Comparison of ENCODE assay signal across 10 mouse cellular contexts in genomic region chr10:45103184-45103583, GRCm38 (mm10). TPM values are rescaled to one million over a fixed set of nuclear protein-coding genes. Genes with fewer than 3 reads are reported as not detected.
A peak's percentile ranks its signal among the peaks of the same experiment; 100 is the strongest.
DNase-seq lines count a peak whose midpoint lies in the region; ATAC-seq lines count a peak whose summit lies in the region.
"Had no signal": no experiment of that assay in that cellular context is flagged by ENCODE, and none has a peak within 500 bp of the region (broad histone marks: within the 10 kb centered on the region; RNA-seq: fewer than 3 reads in every experiment).

No protein-coding gene starts in this region.

- H3K4me2 ChIP-seq in heart, embryonic 16.5 days (ENCODE audit: low read depth, low read length): no peak overlapping the region
- no peak overlapping the region for H3K4me2 ChIP-seq in hindbrain, embryonic 14.5 days (replicated peaks)
- no peak overlapping the region for H3K4me2 ChIP-seq in neural tube, embryonic 12.5 days (replicated peaks)

- peaks cover 11% of the 10 kb centered on the region for H3K4me1 ChIP-seq in heart, embryonic 16.5 days (ENCODE audit: control insufficient read depth, insufficient read depth, low read length)
- peaks cover 11% of the 10 kb centered on the region; the same call in 1 of the 2 replicates for H3K4me1 ChIP-seq in hindbrain, embryonic 14.5 days (replicated peaks; ENCODE audit: control insufficient read depth, insufficient read depth, low read length)
- H3K4me1 ChIP-seq in neural tube, embryonic 12.5 days: peaks cover 9% of the 10 kb centered on the region; the same call in 1 of the 2 replicates

- H3K36me3 ChIP-seq in heart, embryonic 16.5 days (ENCODE audit: control insufficient read depth, insufficient read depth): peaks cover 14% of the 10 kb centered on the region
- H3K36me3 ChIP-seq in hindbrain, embryonic 14.5 days (replicated peaks; ENCODE audit: control insufficient read depth, insufficient read depth): peaks cover 17% of the 10 kb centered on the region
- H3K36me3 ChIP-seq in neural tube, embryonic 12.5 days: peaks cover 40% of the 10 kb centered on the region

- DNase-seq in heart, adult 18-20 months: no peak
- DNase-seq in adrenal gland, postnatal 25 days: peak; percentile 24
- DNase-seq in hindbrain, embryonic 14.5 days (ENCODE audit: low spot score): peak; percentile 69
- DNase-seq in cerebellum, adult 8-10 months: no peak
- no peak for DNase-seq in cerebellum, postnatal 4 days (ENCODE audit: low spot score in 2 of 2)
- DNase-seq in frontal cortex, postnatal 25 days (ENCODE audit: low spot score in 2 of 2): no peak
- DNase-seq: cerebellum, postnatal 14 days; lung, adult 2 months had no signal

- H3K4me3 ChIP-seq in heart, embryonic 16.5 days (ENCODE audit: low read length): no peak overlapping the region
- H3K4me3 ChIP-seq in hindbrain, embryonic 14.5 days (replicated peaks; ENCODE audit: low read length): no peak overlapping the region
- no peak overlapping the region for H3K4me3 ChIP-seq in neural tube, embryonic 12.5 days

- 54% methylated on average over 11 of the region's 11 CpGs for WGBS in heart, embryonic 16.5 days
- 14% methylated on average over 11 of the region's 11 CpGs for WGBS in hindbrain, embryonic 14.5 days
- 15% methylated on average over 11 of the region's 11 CpGs for WGBS in neural tube, embryonic 12.5 days

- H3K9ac ChIP-seq in heart, embryonic 16.5 days (ENCODE audit: low read length): no peak overlapping the region
- H3K9ac ChIP-seq in hindbrain, embryonic 14.5 days: no peak overlapping the region
- no peak overlapping the region for H3K9ac ChIP-seq in neural tube, embryonic 12.5 days

- H3K9me3 ChIP-seq in heart, embryonic 16.5 days (replicated peaks; ENCODE audit: control insufficient read depth, low read length): peaks cover 3% of the 10 kb centered on the region
- no peaks in the 10 kb centered on the region for H3K9me3 ChIP-seq in hindbrain, embryonic 14.5 days (ENCODE audit: control insufficient read depth, low read length)
- H3K9me3 ChIP-seq in neural tube, embryonic 12.5 days: no peaks in the 10 kb centered on the region

- peak overlapping the region; percentile 89; the same call in 1 of the 2 replicates for H3K27ac ChIP-seq in heart, embryonic 16.5 days (ENCODE audit: low read length)
- peak overlapping the region; percentile 72 for H3K27ac ChIP-seq in hindbrain, embryonic 14.5 days
- no peak overlapping the region for H3K27ac ChIP-seq in neural tube, embryonic 12.5 days

- H3K27me3 ChIP-seq in heart, embryonic 16.5 days (ENCODE audit: control insufficient read depth, insufficient read depth, low read length): no peaks in the 10 kb centered on the region
- no peaks in the 10 kb centered on the region for H3K27me3 ChIP-seq in hindbrain, embryonic 14.5 days (ENCODE audit: control insufficient read depth, insufficient read depth, low read length)
- H3K27me3 ChIP-seq in neural tube, embryonic 12.5 days (replicated peaks): no peaks in the 10 kb centered on the region

- no peak for ATAC-seq in heart, embryonic 16.5 days (replicated peaks; ENCODE audit: extremely low read depth, insufficient read depth, low FRiP score)
- peak; percentile 74 for ATAC-seq in hindbrain, embryonic 14.5 days (ENCODE audit: low FRiP score)
- ATAC-seq in neural tube, embryonic 12.5 days (ENCODE audit: low FRiP score, low read depth): peak; percentile 90

RNA-seq across cellular contexts. Expression of gene Prep, which starts 36.2 kb away (rescaled TPM):
- polyA plus RNA-seq in heart, embryonic 16.5 days (2015; fragmentation: Nextera tagmentation; extraction: Ambion mirVana): 26.3 and 28.4 TPM in 2 replicates
- 10 to 100 TPM; 12.3 to 12.5 TPM for total RNA-seq in heart, adult 18-20 months (2021)
- total RNA-seq in adrenal gland, postnatal 25 days (2021): 25.4 and 27.3 TPM in 2 replicates
- polyA plus RNA-seq in hindbrain, embryonic 14.5 days (2014; fragmentation: Nextera tagmentation; extraction: Ambion mirVana): 21.7 and 24.8 TPM in 2 replicates
- polyA plus RNA-seq in neural tube, embryonic 12.5 days (2016; fragmentation: Nextera tagmentation; extraction: Ambion mirVana): 27.8 and 29.1 TPM in 2 replicates

Comparison
In these comparisons a context has a peak if more than half of its experiments do, and no peak if none do; other contexts are left out.
1. DNase-seq: peak in adrenal gland, postnatal 25 days (single experiment) and hindbrain, embryonic 14.5 days (single experiment); none in heart, adult 18-20 months (0 of 2), cerebellum, adult 8-10 months (single experiment), cerebellum, postnatal 4 days (0 of 2) and frontal cortex, postnatal 25 days (0 of 2).